Mouse (Mus musculus) cerebellum, adult (tissue): ENCODE results near the gene Kank2.

Experiments
- ATAC-seq: cut with Nextera tagmentation; 2 replicates; pipeline ENCODE4 v1.9.2; 2017; ENCODE audit warnings: mild to moderate bottlenecking, moderate library complexity, mixed read lengths; ENCODE audit not compliant: insufficient number of reproducible peaks, low FRiP score, low TSS enrichment

Gene Kank2

DNA sequence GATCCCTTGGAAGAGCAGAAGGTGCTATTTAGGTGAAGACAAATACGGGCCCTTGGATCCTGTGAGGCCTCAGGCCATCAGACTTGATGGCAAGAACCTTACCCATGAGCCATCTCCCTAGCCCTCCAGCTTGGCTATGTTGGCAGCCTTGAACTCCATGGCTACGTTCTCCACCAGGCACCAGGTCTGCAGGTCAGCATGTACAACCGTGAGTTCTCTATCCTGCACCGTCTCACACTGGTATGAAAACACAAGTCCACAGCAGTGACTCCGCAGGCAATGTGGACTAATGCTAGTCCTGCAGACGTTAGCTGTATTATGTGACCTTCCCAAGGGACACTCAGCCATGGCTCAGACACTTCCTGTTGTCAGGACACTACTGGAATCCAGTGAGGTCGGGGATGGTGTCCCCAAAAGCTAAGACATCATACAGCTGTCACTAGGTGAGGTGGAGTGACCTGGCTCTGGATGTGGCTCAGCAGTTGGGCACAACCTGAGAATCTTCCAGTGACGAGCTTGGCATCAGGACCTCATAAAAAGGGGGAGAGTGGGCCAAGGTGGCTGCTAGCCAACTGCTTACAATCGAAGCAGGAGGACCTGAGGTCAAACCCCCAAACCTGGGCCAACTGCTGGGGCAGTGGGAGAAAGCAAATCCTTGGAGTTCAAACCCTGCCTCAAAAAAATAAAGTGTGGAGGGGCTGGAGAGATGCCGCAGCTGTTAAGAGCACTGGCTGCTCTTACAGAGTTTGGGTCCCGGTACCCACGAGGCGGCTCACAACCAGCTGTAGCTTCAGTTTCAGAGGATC is 43.8 kb downstream of the Kank2 start:
- ATAC-seq, result no peak

DNA sequence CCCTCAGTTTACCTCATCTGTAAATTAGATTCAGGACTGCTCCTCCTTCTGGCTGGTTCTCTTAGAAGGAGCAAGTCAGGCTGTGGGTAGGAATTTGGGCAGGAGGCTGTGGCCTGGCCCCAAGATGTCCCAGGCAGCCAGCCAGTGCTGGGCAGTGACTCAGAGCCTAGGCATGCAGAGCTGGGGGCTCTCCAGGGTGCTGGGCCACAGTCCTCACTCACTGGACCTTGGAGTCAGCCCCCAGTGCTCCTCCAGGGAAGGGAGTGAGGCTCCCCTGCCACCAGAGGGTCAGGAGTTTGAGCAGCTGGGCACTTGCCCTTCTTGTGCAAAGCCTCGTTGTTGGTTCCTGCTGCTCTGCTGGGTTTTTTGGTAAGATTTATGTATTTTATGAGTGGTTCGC is 44.5 kb downstream of the Kank2 start:
- peak; percentile 67 for ATAC-seq

DNA sequence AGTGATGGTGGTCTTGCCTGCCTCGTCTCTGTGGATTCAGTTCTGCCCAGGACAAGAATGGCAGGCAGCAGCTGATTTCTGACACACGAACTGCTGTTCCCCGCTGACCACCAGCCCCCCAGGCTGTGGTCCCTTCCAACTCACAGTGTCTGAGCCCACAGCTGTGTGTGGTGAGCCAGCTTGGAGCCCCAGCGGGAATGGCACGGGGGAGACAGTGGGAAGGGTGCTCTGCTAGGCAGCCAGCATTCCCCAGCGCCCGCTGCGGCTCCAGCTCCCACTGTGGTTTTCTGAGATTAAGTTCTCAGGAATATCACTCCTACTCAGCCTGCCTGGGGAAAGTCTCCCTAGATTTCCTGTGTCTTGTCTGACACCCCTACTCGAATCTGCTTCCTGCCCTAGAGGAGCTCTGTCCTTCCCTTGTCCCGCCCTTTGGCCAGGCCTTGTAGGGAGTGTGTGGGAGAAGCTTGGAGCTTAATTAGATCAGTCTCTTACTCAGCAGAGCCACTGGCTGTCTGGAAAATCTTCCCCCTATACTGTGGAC is 46.2 kb downstream of the Kank2 start:
- no peak for ATAC-seq

DNA sequence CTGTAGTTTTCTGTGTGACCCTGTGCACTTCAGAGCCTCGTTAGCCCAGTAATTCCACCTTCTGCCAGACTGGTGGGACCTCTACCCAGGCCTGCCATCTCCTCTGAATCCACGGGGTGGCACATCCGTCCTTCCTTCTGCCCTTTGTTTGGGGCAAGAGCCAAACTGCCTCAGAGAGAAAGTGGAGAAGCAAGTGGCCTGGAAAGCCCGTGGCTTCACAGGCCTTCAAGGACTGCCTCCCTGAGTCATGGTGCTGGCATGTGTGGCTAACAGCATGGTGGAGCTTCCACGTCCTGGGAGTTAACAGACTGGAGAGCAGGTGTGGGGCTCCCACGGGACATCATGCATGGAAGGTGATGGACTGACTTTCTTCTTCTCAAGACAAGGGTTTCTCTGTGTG is 47.2 kb downstream of the Kank2 start:
- ATAC-seq, result no peak

DNA sequence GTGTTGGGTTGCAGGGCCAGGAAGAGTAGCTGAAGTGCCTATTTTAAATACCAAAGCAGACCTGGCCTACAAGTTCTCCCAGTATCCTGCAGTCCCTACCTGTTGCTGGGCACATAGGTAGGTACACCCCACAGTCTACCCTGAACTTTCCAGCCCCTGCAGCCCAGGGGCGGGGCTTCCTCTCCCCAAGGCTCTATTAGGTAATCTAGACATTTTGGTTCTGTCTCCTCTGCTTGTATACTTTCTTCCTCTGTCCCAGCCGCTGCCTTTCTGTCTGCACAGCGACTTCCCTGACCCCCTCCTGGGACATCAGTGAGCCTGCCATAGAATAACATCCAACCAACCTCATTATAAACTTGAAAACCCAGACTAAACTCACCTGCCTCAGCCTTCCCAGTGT is 48.2 kb downstream of the Kank2 start:
- ATAC-seq, result no peak

DNA sequence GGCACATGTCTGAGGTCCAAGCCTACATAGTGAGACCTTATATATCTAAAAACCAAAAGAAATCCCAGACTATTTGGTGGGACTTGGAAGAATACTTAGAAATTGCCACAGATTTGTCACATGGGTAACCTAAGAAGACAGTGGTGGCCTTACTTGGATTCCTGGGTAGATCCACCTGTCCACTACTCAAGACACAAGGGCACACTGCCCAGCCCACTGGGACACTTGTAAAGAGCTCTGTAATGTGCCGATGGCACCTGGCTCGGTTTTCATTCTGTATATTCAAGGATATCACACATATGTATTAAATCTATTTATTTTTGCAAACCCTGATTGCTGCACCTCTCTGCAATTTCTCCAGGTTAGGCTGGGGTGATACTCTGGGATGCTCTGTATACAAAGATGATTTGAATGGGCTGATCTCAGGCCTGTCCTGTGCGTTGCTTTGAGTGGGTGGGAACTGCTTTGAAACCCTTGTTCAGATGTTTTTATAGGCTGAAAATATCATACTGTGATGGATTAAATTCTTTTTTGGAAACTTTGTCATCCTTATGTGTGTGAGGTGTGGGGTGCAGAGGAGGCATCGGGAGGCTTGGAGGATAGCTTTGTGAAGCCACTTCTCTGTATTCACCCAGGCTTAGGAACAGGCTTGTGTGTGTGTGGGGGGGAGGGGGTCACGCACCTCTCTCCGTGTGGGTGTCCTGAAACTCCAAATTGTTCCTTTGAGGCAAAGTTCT is 49.0 kb downstream of the Kank2 start:
- no peak for ATAC-seq

DNA sequence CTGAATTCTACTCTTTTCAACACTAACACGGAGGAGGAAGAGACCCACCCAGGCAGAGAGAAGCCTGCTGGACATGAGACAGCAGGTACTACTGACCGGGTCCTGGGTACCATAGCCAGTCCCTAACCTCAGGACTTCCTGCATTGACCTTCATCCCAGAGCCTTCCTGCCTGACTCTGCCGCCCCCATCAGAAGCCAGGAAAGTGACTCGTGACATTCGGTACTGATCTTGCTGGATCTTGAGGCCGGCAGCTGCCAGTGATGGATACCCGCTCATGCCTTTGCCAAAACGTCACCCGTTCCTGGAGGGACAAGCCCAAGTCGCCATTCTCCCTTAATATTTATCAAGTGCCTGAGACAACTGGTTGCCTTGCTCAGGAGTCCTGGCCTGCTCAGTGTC is 50.1 kb downstream of the Kank2 start:
- ATAC-seq, result 0 out of 2 replicates have a peak, but pooled peaks have one; percentile 3

DNA sequence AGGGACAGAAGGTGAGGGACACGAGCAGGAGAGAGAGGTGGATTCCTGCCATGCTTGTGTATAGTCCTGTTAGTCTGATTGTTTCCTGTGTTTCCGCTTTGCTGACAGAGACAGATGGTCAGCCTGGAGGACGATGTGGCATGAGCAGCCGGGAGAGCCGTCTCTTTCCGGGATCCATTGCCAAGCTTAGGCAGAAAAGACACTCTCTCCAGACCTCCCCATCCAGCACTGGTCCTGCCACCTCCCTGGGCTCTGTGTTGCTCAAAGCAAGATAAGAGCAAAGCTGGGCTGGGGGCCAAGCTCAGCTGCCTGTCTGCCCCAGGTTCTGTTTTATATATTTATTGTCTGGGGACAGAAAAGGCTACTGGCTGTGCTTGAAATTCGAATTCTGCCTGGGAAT is 50.5 kb downstream of the Kank2 start:
- peak; percentile 89 for ATAC-seq

DNA sequence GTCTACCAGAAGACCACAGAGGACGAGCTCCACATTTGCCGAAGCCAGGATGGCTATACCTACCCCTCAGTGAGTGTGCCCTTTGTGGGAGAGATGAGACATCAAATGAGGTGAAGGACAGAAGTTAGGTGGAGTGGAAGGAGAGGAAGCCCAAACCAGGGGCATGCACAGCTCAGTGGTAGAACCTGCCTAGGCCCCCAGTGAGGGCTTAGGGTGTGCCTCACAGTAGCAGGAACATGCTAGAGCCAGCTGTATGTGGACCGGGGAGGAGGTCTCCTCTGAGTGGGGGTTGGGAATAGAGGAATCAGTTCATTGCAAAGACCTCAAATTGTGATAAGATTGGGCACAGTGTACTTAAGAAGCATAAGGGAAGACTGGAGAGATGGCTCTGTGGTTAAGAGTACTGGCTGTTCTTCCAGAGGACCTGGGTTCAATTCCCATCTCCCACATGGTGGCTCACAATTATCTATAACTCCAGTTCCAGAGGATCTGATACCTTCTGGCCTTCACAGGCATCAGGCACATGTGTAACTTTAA is 51.2 kb downstream of the Kank2 start:
- no peak for ATAC-seq

DNA sequence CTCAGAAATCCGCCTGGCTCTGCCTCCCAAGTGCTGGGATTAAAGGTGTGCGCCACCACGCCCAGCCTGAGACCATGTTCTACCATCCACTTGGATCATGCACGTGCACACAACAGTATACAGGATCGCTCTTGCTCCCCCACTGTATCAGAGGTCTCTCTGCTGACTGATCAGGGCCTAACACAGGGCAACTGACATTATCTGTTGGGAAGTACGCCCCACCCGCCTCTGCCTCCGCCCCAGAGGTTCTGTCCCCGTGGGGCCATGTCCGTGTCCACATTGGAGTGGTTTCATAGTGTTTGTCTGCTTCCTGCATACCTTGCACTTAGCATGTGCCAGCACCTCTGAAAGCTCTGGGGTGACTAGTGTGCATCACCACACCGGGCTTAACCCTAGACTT is 57.0 kb downstream of the Kank2 start:
- ATAC-seq, result no peak

DNA sequence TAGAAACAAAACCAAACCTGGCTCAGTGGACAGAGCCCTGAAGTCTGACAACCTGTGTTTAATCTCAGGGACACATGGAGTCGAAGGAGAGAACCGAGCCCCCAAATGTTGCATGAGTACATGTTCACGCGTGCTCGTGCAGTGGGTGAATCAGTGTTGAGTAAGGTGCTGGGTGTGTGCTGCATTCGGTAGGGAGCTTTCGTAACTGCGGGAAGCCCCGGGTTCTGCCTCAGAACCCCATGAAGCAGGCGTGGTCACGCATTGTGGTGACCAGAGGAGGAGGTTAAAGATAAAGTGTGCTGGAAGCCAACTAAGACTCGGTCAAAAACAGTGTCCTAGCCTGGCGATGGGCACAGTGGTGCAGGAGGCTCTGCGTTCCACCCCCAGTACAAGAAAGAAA is 58.1 kb downstream of the Kank2 start:
- ATAC-seq, result no peak

DNA sequence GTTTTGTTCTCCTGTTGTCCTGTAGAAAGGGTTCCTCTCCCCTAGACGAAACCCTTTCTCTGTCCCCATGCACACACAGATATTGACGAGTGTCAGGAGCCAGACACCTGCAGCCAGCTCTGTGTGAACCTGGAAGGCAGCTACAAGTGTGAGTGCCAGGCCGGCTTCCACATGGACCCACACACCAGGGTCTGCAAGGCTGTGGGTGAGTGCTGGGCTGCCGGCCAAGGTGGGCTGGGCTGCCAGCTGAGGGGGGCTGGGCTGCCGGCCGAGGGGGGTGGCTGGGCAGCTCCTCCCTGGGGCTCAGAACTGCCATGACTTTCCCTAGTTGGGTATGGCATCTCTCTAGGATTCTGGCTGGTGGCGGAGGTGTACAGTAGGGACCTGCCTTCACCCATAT is 59.8 kb downstream of the Kank2 start:
- ATAC-seq, result no peak

DNA sequence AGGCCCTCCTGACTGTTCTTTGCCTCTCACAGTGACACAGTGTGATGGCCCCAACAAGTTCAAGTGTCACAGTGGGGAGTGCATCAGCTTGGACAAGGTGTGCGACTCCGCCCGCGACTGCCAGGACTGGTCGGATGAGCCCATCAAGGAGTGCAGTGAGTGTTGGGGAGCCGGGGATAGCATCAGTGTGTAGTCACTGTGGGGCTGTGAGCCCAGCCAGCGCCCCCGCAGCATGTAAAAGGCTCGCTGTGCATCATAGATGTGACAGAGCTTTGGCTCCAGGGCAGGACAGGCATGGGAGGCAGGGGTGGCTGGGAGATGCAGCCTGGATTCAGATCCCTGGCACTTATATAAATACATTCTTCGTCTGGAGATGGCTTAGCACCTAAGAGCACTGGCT is 61.4 kb downstream of the Kank2 start:
- 0 out of 2 replicates have a peak, but pooled peaks have one; percentile 56 for ATAC-seq

DNA sequence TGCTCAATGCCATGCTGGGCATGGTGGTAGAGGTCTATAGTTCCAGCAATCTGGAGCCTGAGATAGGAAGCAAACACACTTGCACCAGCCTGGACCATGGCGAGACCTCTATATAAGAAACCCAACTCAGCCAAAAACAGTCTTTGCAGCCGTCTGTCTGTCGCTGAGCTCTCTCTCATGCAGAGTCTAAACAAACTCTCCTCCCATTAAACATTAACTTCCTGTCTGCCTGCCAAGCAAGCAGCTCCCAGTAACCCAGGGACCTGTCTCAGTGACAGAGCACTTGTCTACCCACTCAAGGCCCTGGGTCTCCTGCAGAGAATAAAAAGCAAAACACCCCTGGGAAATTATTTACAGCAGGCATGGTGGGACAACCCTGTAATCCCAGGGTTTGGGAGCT is 62.0 kb downstream of the Kank2 start:
- ATAC-seq, result no peak

DNA sequence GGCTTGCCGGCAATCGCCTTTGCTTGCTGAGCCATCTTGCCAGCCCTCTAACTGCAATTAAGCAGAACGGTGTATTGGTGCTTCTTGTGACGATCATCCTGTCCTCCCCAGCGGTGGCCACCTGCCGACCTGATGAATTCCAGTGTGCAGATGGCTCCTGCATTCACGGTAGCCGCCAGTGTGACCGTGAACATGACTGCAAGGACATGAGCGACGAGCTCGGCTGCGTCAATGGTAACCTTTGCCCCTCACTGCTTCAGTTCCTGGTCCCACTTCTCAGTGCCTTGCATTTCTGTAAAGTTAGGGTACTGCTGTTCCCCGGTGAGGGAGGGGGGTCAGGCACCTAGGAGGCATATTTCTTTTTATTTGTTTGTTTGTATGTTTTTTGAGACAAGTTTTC is 63.4 kb downstream of the Kank2 start:
- ATAC-seq, result no peak

DNA sequence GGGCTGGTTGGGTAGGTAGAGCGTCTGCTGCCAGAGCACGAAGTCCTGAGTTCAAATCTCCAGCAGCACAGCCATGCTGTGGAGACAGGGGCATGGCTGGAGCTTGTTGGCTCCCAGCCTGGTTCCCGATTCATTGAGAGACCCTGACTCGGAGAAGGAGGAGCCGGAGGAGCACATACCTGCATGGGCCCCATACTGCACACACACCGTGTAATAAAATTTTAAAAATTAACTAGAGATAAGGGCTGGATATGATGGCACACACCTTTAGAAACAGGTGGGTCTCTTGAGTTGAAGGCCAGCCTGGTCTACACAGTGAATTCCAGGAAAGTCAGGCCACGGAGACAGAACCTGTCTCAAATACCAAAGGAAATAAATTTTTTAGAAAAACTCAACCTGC is 64.6 kb downstream of the Kank2 start:
- no peak for ATAC-seq

DNA sequence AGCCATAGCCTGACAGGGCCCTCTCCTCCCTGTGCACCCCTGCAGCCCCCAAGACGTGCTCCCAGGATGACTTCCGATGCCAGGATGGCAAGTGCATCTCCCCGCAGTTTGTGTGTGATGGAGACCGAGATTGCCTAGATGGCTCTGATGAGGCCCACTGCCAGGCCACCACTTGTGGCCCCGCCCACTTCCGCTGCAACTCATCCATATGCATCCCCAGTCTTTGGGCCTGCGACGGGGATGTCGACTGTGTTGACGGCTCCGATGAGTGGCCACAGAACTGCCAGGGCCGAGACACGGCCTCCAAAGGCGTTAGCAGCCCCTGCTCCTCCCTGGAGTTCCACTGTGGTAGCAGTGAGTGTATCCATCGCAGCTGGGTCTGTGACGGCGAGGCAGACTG is 65.1 kb downstream of the Kank2 start:
- no peak for ATAC-seq

DNA sequence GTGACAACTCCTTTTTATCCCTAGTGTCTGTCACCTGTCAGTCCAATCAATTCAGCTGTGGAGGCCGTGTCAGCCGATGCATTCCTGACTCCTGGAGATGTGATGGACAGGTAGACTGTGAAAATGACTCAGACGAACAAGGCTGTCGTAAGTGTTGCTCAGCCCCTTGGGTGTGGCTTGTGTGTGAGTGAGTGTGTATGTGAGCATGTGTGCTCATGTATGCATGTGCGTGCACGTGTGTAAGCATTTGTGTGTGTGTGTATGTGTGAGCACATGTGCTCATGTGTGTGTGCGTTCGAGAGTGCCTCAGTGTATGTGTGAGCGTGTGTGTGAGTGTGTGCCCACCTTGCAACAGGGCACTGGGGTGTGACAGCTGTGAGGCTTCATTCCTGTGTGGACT is 66.3 kb downstream of the Kank2 start:
- no peak for ATAC-seq

DNA sequence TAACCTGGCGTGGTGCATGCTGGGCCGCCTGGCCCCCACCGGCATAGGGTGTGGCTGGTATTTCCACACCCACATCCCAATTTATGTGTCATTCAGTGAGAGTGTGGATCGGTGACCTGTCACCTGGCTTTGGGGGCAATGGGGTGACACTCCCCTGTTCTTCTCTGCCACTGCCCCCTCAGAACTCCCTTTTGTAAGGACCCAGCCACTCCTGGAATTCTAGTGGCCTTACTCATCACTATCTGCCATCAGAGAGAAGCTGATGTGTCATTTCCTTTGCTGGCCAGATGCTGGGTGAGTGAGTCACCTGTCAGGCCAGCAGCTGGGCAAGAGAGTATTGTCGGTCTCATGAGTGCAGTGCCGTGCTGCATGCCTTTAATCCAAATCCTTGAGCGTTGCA is 69.3 kb downstream of the Kank2 start:
- no peak for ATAC-seq

DNA sequence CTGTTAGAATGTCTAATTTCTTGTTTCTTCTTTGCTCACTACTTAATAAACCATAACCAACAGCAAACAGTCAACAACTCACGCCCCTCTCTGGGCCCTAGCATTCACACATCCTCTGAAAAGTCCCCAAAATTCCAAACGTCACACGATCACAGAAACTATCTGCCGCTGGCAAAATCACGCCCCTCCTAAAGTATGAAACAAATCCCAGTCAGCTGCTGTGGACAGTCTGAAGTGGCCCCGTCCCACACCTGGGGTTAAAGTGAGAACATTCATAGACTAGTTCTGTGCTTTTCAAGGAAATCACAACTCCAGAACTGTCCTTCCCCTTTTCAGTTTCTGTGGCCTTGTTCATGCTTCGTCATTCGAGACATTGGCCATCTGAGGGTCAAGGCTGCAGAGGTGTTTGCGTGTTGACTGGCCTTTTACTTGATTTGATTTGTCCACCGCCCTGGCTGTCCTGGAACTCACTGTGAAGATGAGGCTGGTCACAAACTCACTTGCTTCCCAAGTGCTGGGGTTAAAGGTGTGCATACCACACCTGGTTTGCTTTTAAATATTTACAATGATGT is 70.2 kb downstream of the Kank2 start:
- no peak for ATAC-seq
